Mouse (Mus musculus) hindbrain, postnatal 0 days (tissue): ENCODE data around the gene Cd209e. TPM values are rescaled to one million over a fixed set of nuclear protein-coding genes. Genes with fewer than 3 reads are reported as not detected.
"Not testable (repeated sequence)": the region's sequence is repeated elsewhere in the genome, so short reads cannot be mapped to it uniquely, and the experiment has no call there.

Experiments used
- ATAC-seq: fragments of 200-750 bp; cut with Nextera tagmentation; 2 replicates; pipeline ENCODE4 v1.8.0; 2017; ENCODE audit warnings: mild to moderate bottlenecking, moderate TSS enrichment, moderate library complexity
- DNase-seq: peaks from one replicate; pipeline ENCODE4 v3.0.0-alpha.2; 2015; ENCODE audit warnings: low spot score
- H3K27ac ChIP-seq: fragments of 300-500 bp; sonication (generic); 2 replicates; pipeline ENCODE4 v1.5.1; 2014; ENCODE audit warnings: mild to moderate bottlenecking
- H3K27me3 ChIP-seq: fragments of 300-500 bp; sonication (generic); 2 replicates; pipeline ENCODE4 v1.6.1; 2014; ENCODE audit warnings: low read length, mixed read lengths; ENCODE audit not compliant: insufficient read depth
- H3K36me3 ChIP-seq: fragments of 300-500 bp; sonication (generic); 2 replicates; pipeline ENCODE4 v1.6.1; 2014; ENCODE audit warnings: low read length, mixed read lengths; ENCODE audit not compliant: insufficient read depth
- H3K4me1 ChIP-seq: fragments of 300-500 bp; sonication (generic); 2 replicates; pipeline ENCODE4 v1.6.1; 2014; ENCODE audit warnings: antibody characterized with exemption, low read length, mixed read lengths; ENCODE audit not compliant: insufficient read depth
- H3K4me2 ChIP-seq: fragments of 300-500 bp; sonication (generic); 2 replicates; pipeline ENCODE4 v1.6.1; 2014; ENCODE audit warnings: low read depth, mild to moderate bottlenecking, low read length, moderate library complexity, mixed read lengths
- H3K4me3 ChIP-seq: fragments of 300-500 bp; sonication (generic); 2 replicates; pipeline ENCODE4 v1.5.1; 2014; ENCODE audit warnings: low read length
- H3K9ac ChIP-seq: fragments of 300-500 bp; sonication (generic); replicated peaks from 2 replicates; pipeline ENCODE4 v1.6.1; 2014; ENCODE audit warnings: mild to moderate bottlenecking, low read length, moderate library complexity, mixed read lengths
- H3K9me3 ChIP-seq: fragments of 300-500 bp; sonication (generic); 2 replicates; pipeline ENCODE4 v1.6.1; 2016; ENCODE audit warnings: low read length, mixed read lengths
- CTCF ChIP-seq: IDR thresholded peaks from 2 replicates; pipeline ENCODE4 v1.5.1; 2016; ENCODE audit warnings: antibody characterized with exemption, control low read depth, low read depth
- WGBS: fragments of 180-500 bp; shearing (Covaris S2); extraction: QIAGEN DNeasy Blood & Tissue Kit; methylation state at CpG from one replicate; pipeline ENCODE4 v1.1.7; 2014; 5-methylcytosine and 5-hydroxymethylcytosine counted together
- polyA plus RNA-seq: library from polyadenylated mRNA; unstranded; fragments of >200 nt; fragmentation: Nextera tagmentation; extraction: Ambion mirVana; gene quantifications from 2 replicates; pipeline ENCODE4 v1.2.1, GENCODE M21; 2015
- total RNA-seq: library from RNA; depleted of rRNA; stranded (reverse); fragments of >200 nt; gene quantifications from 2 replicates; pipeline ENCODE4 v1.2.3, GENCODE M21; 2014; rRNA removed

The Cd209e gene
- not detected in 2 replicates for total RNA-seq
- polyA plus RNA-seq = not detected in 2 replicates

GRCm38 (mm10) chr8:3854209-3854608, at the start of gene Cd209e:
TSS of gene Cd209e (minus strand) at chr8:3854309.
- no peak within 1 kb of the TSS for H3K9ac ChIP-seq
- ATAC-seq = no peak
- no peak within 1 kb of the TSS for H3K4me2 ChIP-seq
- DNase-seq = no peak
- H3K4me3 ChIP-seq = no peak within 1 kb of the TSS
- no peak within 1 kb of the TSS for H3K27ac ChIP-seq
- no peak for TF ChIP-seq CTCF
- H3K9me3 ChIP-seq = peaks cover 4% of the 10 kb centered on the region; the same call in 1 of the 2 replicates
- no peaks in the 10 kb centered on the region for H3K36me3 ChIP-seq
- no peaks in the 10 kb centered on the region for H3K27me3 ChIP-seq
- H3K4me1 ChIP-seq = no peaks in the 10 kb centered on the region
- 66% methylated on average over 2 of the region's 2 CpGs for WGBS

- no peak for TF ChIP-seq CTCF
- 68% methylated on average over 4 of the region's 4 CpGs for WGBS
- DNase-seq (no peak), ATAC-seq (no peak)
- peaks cover 4% of the 10 kb centered on the region for H3K9me3 ChIP-seq
- H3K9ac ChIP-seq = no peak within 1 kb of the TSS
- no peaks in the 10 kb centered on the region for H3K36me3 ChIP-seq
- H3K4me3 ChIP-seq = no peak within 1 kb of the TSS
- no peaks in the 10 kb centered on the region for H3K4me1 ChIP-seq
- no peaks in the 10 kb centered on the region for H3K27me3 ChIP-seq
- no peak within 1 kb of the TSS for H3K27ac ChIP-seq
- no peak within 1 kb of the TSS for H3K4me2 ChIP-seq
Measured at GRCm38 (mm10) chr8:3878455-3878854, 24.3 kb upstream of the Cd209e start, which contains the start of gene Cd209d. TSS of gene Cd209d (minus strand) at chr8:3878555.

GRCm38 (mm10) chr8:3876121-3876520, 22.0 kb upstream of the Cd209e start:
- Histone ChIP-seq H3K9ac (no peak overlapping the region), H3K27ac (no peak overlapping the region), H3K36me3 (no peaks in the 10 kb centered on the region), H3K4me2 (no peak overlapping the region), H3K27me3 (no peaks in the 10 kb centered on the region), H3K9me3 (peaks cover 11% of the 10 kb centered on the region), H3K4me1 (no peaks in the 10 kb centered on the region), H3K4me3 (no peak overlapping the region)
- TF ChIP-seq CTCF = no peak
- DNase-seq (no peak), ATAC-seq (no peak)
- WGBS = 88% methylated on average over 2 of the region's 2 CpGs

- not testable (repeated sequence) for H3K27ac ChIP-seq, H3K9ac ChIP-seq, H3K4me3 ChIP-seq, ATAC-seq, H3K27me3 ChIP-seq, DNase-seq, H3K36me3 ChIP-seq, H3K4me1 ChIP-seq, H3K4me2 ChIP-seq
- H3K9me3 ChIP-seq = peaks cover 14% of the 10 kb centered on the region; the same call in 1 of the 2 replicates
Measured at GRCm38 (mm10) chr8:3862736-3863135, 8.6 kb upstream of the Cd209e start.

GRCm38 (mm10) chr8:3803091-3803490, 51.0 kb downstream of the Cd209e start:
- Histone ChIP-seq H3K4me3 (no peak overlapping the region), H3K4me2 (no peak overlapping the region), H3K9me3 (peaks cover 8% of the 10 kb centered on the region; the same call in 1 of the 2 replicates), H3K9ac (no peak overlapping the region), H3K27ac (no peak overlapping the region), H3K36me3 (no peaks in the 10 kb centered on the region), H3K27me3 (no peaks in the 10 kb centered on the region), H3K4me1 (no peaks in the 10 kb centered on the region)
- 88% methylated on average over 14 of the region's 14 CpGs for WGBS
- no peak for TF ChIP-seq CTCF
- ATAC-seq (no peak), DNase-seq (no peak)

Other genes starting within 250 kb of the Cd209e start
- gene Xab2, start 233.0 kb downstream of the Cd209e start, total RNA-seq = 44.2 and 47.8 TPM in 2 replicates
- 32.6 and 35.7 TPM in 2 replicates for gene Xab2, start 233.0 kb downstream of the Cd209e start, polyA plus RNA-seq
- gene Pet100, start 232.8 kb downstream of the Cd209e start, total RNA-seq = 3.7 and 16.5 TPM in 2 replicates
- gene Pet100, start 232.8 kb downstream of the Cd209e start, polyA plus RNA-seq = 91.3 and 99.6 TPM in 2 replicates
- gene Pcp2, start 228.8 kb downstream of the Cd209e start, total RNA-seq = 95.0 and 145 TPM in 2 replicates
- 78.6 and 84.4 TPM in 2 replicates for gene Pcp2, start 228.8 kb downstream of the Cd209e start, polyA plus RNA-seq
- gene Stxbp2, start 223.4 kb downstream of the Cd209e start, total RNA-seq = 9.7 and 23.9 TPM in 2 replicates
- 32.7 and 38.5 TPM in 2 replicates for gene Stxbp2, start 223.4 kb downstream of the Cd209e start, polyA plus RNA-seq
- not detected in 2 replicates for gene Retn, start 198.5 kb downstream of the Cd209e start, total RNA-seq
- gene Retn, start 198.5 kb downstream of the Cd209e start, polyA plus RNA-seq = 0.44 and 0.60 TPM in 2 replicates
- not detected in 2 replicates for gene Mcemp1, start 188.6 kb downstream of the Cd209e start, total RNA-seq
- gene Mcemp1, start 188.6 kb downstream of the Cd209e start, polyA plus RNA-seq = 0.09 and 0.23 TPM in 2 replicates
- 21.2 TPM in 1 of 2 replicates, not detected in the other for gene Fcor, start 181.9 kb downstream of the Cd209e start, total RNA-seq
- gene Fcor, start 181.9 kb downstream of the Cd209e start, polyA plus RNA-seq = 27.0 and 27.5 TPM in 2 replicates
- 53.3 and 64.8 TPM in 2 replicates for gene Trappc5, start 178.0 kb downstream of the Cd209e start, total RNA-seq
- gene Trappc5, start 178.0 kb downstream of the Cd209e start, polyA plus RNA-seq = 53.9 and 55.8 TPM in 2 replicates
- gene Fcer2a, start 160.1 kb downstream of the Cd209e start, total RNA-seq = not detected in 2 replicates
- 0.41 and 0.44 TPM in 2 replicates for gene Fcer2a, start 160.1 kb downstream of the Cd209e start, polyA plus RNA-seq
- gene Clec4g, start 133.7 kb downstream of the Cd209e start, total RNA-seq = not detected in 2 replicates
- not detected in 2 replicates for gene Clec4g, start 133.7 kb downstream of the Cd209e start, polyA plus RNA-seq
- gene Cd209a, start 105.3 kb downstream of the Cd209e start, total RNA-seq = not detected in 2 replicates
- gene Cd209a, start 105.3 kb downstream of the Cd209e start, polyA plus RNA-seq = 0.29 TPM in 1 of 2 replicates, not detected in the other
- not detected in 2 replicates for gene Cd209d, start 24.2 kb upstream of the Cd209e start, total RNA-seq
- gene Cd209d, start 24.2 kb upstream of the Cd209e start, polyA plus RNA-seq = not detected in 2 replicates
- gene Cd209b, start 72.5 kb upstream of the Cd209e start, total RNA-seq = not detected in 2 replicates
- gene Cd209b, start 72.5 kb upstream of the Cd209e start, polyA plus RNA-seq = 0.11 TPM in 1 of 2 replicates, not detected in the other
- gene Cd209c, start 100.4 kb upstream of the Cd209e start, total RNA-seq = not detected in 2 replicates
- gene Cd209c, start 100.4 kb upstream of the Cd209e start, polyA plus RNA-seq = 0.21 and 0.43 TPM in 2 replicates